In the genomic region with DNA sequence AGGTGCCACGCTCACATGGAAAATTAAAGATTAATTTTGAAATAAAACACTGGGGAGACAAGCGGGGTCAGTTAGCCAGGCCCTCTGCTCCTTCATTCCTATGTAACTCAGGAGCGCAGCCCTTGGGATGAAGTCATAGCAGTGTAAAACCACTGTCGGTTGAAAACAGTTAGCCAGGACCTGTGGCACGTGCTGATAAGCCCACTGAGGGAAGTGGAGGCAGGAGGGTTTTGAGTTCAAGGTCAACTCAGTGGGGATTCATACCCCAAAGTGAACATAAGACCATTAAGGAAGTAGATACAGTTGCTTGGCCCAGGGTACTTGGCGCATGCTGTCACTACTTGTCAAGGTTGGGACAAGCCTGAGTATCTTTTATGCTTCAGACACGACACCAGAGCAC, we compare ENCODE assay signal across 19 mouse cellular contexts.
"Had no signal": no experiment of that assay in that cellular context is flagged by ENCODE, and none has a peak within 500 bp of the region (broad histone marks: within the 10 kb centered on the region; RNA-seq: fewer than 3 reads in every experiment).

No protein-coding gene starts in this region.

- H3K4me3 ChIP-seq: liver, embryonic 15.5 days; lung, embryonic 15.5 days; megakaryocyte, embryonic 14.5 days; midbrain, embryonic 12.5 days; neural tube, embryonic 12.5 days; stomach, embryonic 15.5 days had no signal

- DNase-seq: liver, postnatal 0 days; lung, adult 2 months; lung, postnatal 14 days; lung, postnatal 36 days; midbrain, embryonic 14.5 days; right cerebral cortex, postnatal 14 days; thymus, adult 2 months; thymus, postnatal 25 days; thymus, postnatal 4 days had no signal

- ATAC-seq: liver, postnatal 0 days; lung, postnatal 0 days; midbrain, embryonic 16.5 days had no signal

- H3K9me3 ChIP-seq: liver, embryonic 15.5 days; lung, embryonic 15.5 days; megakaryocyte, embryonic 14.5 days; midbrain, embryonic 12.5 days; neural tube, embryonic 12.5 days; stomach, embryonic 15.5 days had no signal

- H3K27ac ChIP-seq: liver, embryonic 15.5 days; lung, embryonic 15.5 days; macrophage; midbrain, embryonic 12.5 days; neural tube, embryonic 12.5 days; stomach, embryonic 15.5 days; stomach, postnatal 0 days had no signal

- H3K4me2 ChIP-seq: liver, embryonic 15.5 days; lung, embryonic 15.5 days; midbrain, embryonic 12.5 days; neural tube, embryonic 12.5 days; stomach, embryonic 15.5 days had no signal

- H3K27me3 ChIP-seq: liver, embryonic 15.5 days; lung, embryonic 15.5 days; midbrain, embryonic 12.5 days; neural tube, embryonic 12.5 days; stomach, embryonic 15.5 days had no signal

- H3K9ac ChIP-seq: liver, embryonic 15.5 days; liver, postnatal 0 days; lung, embryonic 15.5 days; midbrain, embryonic 12.5 days; neural tube, embryonic 12.5 days; stomach, embryonic 15.5 days had no signal
